Mouse (Mus musculus): ENCODE results near the gene Exoc7. TPM values are rescaled to one million over a fixed set of nuclear protein-coding genes. Genes with fewer than 3 reads are reported as not detected.

The Exoc7 gene
- total RNA-seq (2012; rRNA removed): 41.0 and 49.0 TPM in 2 replicates
- 100 to 1,000 TPM in 1 of 2 experiments, 10 to 100 TPM in 1; 45.4 to 526 TPM for polyA plus RNA-seq (2012; ENCODE audit: insufficient read depth in 1 of 2, insufficient read length in 2 of 2, low read depth in 1 of 2, low replicate concordance in 2 of 2, missing spikeins in 1 of 2)

- Histone ChIP-seq H3K27me3 (ENCODE audit: control insufficient read depth in 1 of 2, insufficient read depth in 2 of 2, low read length in 2 of 2) (no peaks in the 10 kb centered on the region), H3K4me3 (ENCODE audit: control insufficient read depth in 1 of 2, insufficient read depth in 1 of 2, low read depth in 2 of 2, low read length in 2 of 2) (peak within 1 kb of the TSS; percentile 64 to 90), H3K4me1 (ENCODE audit: control insufficient read depth in 1 of 2, insufficient read depth in 2 of 2, low read length in 2 of 2) (peaks cover 9 to 16% of the 10 kb centered on the region in 2 experiments), H3K9me3 (replicated peaks; ENCODE audit: insufficient read depth, low read length) (no peaks in the 10 kb centered on the region), H3K27ac (ENCODE audit: control insufficient read depth, low read depth, low read length) (peak within 1 kb of the TSS; percentile 94), H3K9ac (ENCODE audit: control insufficient read depth, low read depth, low read length, poor library complexity, severe bottlenecking) (peak within 1 kb of the TSS; percentile 75), H3K79me2 (ENCODE audit: control insufficient read depth, insufficient read depth, low read length, poor library complexity) (peaks cover 3% of the 10 kb centered on the region; the same call in 1 of the 2 replicates), H3K36me3 (ENCODE audit: control insufficient read depth in 1 of 2, insufficient read depth in 2 of 2, low read length in 2 of 2) (peaks cover 0 to 11% of the 10 kb centered on the region in 2 experiments; a peak in 3 of 4 replicates)
- peak; percentile 78 for DNase-seq (ENCODE audit: low read depth, low spot score)
- TF ChIP-seq MEF2A (IDR thresholded peaks at IDR 0.05; ENCODE audit: extremely low read depth, insufficient replicate concordance, low read depth, low read length, poor library complexity, severe bottlenecking) (no peak), TAL1 (IDR thresholded peaks at IDR 0.05; ENCODE audit: low read length) (0 out of 2 replicates have a peak, but pooled peaks have one; percentile 6), SIN3A (IDR thresholded peaks at IDR 0.05; ENCODE audit: low read length) (no peak), E2F4 (IDR thresholded peaks at IDR 0.05; ENCODE audit: borderline replicate concordance, low read depth, low read length) (no peak), POLR2AphosphoS5 (IDR thresholded peaks at IDR 0.05; ENCODE audit: borderline replicate concordance, low read depth, low read length) (no peak), CHD1 (IDR thresholded peaks at IDR 0.05; ENCODE audit: low read depth, low read length) (no peak), UBTF (IDR thresholded peaks at IDR 0.05; ENCODE audit: borderline replicate concordance, insufficient read depth, low read depth, low read length) (no peak), BHLHE40 (IDR thresholded peaks at IDR 0.05; ENCODE audit: borderline replicate concordance, low read depth, low read length) (no peak), ZKSCAN1 (IDR thresholded peaks at IDR 0.05; ENCODE audit: low read depth, low read length) (no peak), POLR2A (IDR thresholded peaks at IDR 0.05; ENCODE audit: control insufficient read depth in 1 of 2, insufficient read depth in 1 of 2, low read depth in 1 of 2, low read length in 2 of 2, poor library complexity in 1 of 2) (0 out of 4 replicates have a peak, but pooled peaks of 1 of the 2 experiments have one; percentile 13), HCFC1 (IDR thresholded peaks at IDR 0.05; ENCODE audit: low read depth, low read length) (no peak), MYC (IDR thresholded peaks at IDR 0.05; ENCODE audit: low read depth, low read length) (no peak), USF1 (IDR thresholded peaks at IDR 0.05; ENCODE audit: low read depth, low read length) (0 out of 2 replicates have a peak, but pooled peaks have one; percentile 9), NRF1 (IDR thresholded peaks at IDR 0.05; ENCODE audit: insufficient read depth, low read depth, low read length, poor library complexity, severe bottlenecking) (no peak), ZMIZ1 (IDR thresholded peaks at IDR 0.05; ENCODE audit: low read depth, low read length) (no peak), MXI1 (IDR thresholded peaks at IDR 0.05; ENCODE audit: low read depth, low read length) (no peak), TCF12 (IDR thresholded peaks at IDR 0.05; ENCODE audit: low read depth, low read length) (no peak), ZC3H11A (IDR thresholded peaks at IDR 0.05; ENCODE audit: low read depth, low read length) (no peak; the same call in 1 of the 2 replicates), GATA1 (IDR thresholded peaks at IDR 0.05; ENCODE audit: low read depth, low read length) (peak; percentile 80), TBP (IDR thresholded peaks at IDR 0.05; ENCODE audit: low read depth, low read length) (no peak), POLR2AphosphoS2 (IDR thresholded peaks at IDR 0.05; ENCODE audit: low read length) (no peak), CTCF (IDR thresholded peaks at IDR 0.05 in 2 of 3, conservative IDR thresholded peaks at IDR 0.05 in 1 of 3; ENCODE audit: control insufficient read depth in 1 of 3, insufficient read depth in 1 of 3, low read depth in 2 of 3, low read length in 3 of 3, poor library complexity in 1 of 3, severe bottlenecking in 1 of 3) (no peak), MYB (IDR thresholded peaks at IDR 0.05; ENCODE audit: low read depth, low read length) (0 out of 2 replicates have a peak, but pooled peaks have one; percentile 34), SMC3 (IDR thresholded peaks at IDR 0.05; ENCODE audit: low read depth, low read length) (no peak), RAD21 (IDR thresholded peaks at IDR 0.05; ENCODE audit: low read depth, low read length) (no peak), ETS1 (IDR thresholded peaks at IDR 0.05; ENCODE audit: low read depth, low read length) (peak; percentile 44), EP300 (IDR thresholded peaks at IDR 0.05; ENCODE audit: low read depth in 1 of 2, low read length in 2 of 2) (peak in 1 of 2 experiments; percentile 36), MAX (IDR thresholded peaks at IDR 0.05; ENCODE audit: low read length) (no peak), GABPA (IDR thresholded peaks at IDR 0.05; ENCODE audit: low read depth, low read length) (no peak), MAZ (IDR thresholded peaks at IDR 0.05; ENCODE audit: low read depth, low read length) (no peak), JUND (IDR thresholded peaks at IDR 0.05; ENCODE audit: low read depth, low read length) (0 out of 2 replicates have a peak, but pooled peaks have one; percentile 67), ELF1 (IDR thresholded peaks at IDR 0.05; ENCODE audit: low read depth, low read length) (no peak), KAT2A (conservative IDR thresholded peaks at IDR 0.05; ENCODE audit: low read depth, low read length) (no peak), MAFK (IDR thresholded peaks at IDR 0.05; ENCODE audit: borderline replicate concordance, low read depth, low read length) (no peak; the same call in 1 of the 2 replicates), RCOR1 (IDR thresholded peaks at IDR 0.05; ENCODE audit: low read depth, low read length) (no peak), NELFE (IDR thresholded peaks at IDR 0.05; ENCODE audit: low read depth, low read length) (no peak)
Measured at GRCm38 (mm10) chr11:116307019-116307725, at the start of gene Exoc7. Gene Exoc7, minus strand, starts transcription at chr11:116307233.
